Comparison of ENCODE assay signal across 16 mouse cellular contexts in the genomic region with DNA sequence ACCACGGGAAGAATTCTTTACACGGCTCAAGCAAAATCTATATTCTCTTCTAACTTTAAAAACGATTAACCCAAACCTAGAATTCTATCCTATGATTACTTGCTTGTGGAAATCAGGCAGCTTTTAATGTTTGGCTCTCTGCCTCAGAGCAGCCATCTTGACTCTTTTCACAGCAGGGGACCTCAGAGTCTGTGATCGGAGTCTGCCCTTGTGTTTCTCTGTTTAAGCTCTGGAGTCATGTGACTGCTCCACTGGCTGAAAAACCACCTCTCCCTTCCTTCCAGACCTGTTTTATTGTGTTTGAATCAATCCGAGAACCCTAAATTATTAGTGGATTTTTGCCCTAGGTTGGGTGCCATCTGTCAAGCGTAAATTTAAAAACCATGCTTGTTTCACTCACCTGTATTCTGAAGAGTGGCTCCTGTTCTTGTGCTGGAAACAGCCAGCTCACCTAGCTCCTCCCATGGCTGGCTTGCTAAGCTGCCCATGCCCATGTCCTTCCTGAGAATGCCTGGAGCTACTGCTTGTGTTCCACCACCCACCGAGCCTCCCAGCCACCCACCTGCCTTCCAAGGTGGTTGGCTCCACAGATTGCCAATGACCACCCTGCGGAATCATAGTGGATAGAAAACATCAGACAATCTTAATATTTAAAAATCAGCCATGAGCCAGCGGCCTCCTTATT.
"Had no signal": no experiment of that assay in that cellular context is flagged by ENCODE, and none has a peak within 500 bp of the region (broad histone marks: within the 10 kb centered on the region; RNA-seq: fewer than 3 reads in every experiment).

No protein-coding gene starts in this region.

- H3K9me3 ChIP-seq: lung, embryonic 15.5 days; midbrain, embryonic 13.5 days; midbrain, embryonic 15.5 days; neural tube, embryonic 12.5 days; stomach, embryonic 15.5 days had no signal

- H3K4me3 ChIP-seq: lung, embryonic 15.5 days; megakaryocyte, embryonic 14.5 days; midbrain, embryonic 13.5 days; midbrain, embryonic 15.5 days; neural tube, embryonic 12.5 days; stomach, embryonic 15.5 days had no signal

- H3K27ac ChIP-seq: lung, embryonic 15.5 days; macrophage; midbrain, embryonic 13.5 days; midbrain, embryonic 15.5 days; neural tube, embryonic 12.5 days; stomach, embryonic 15.5 days; stomach, postnatal 0 days had no signal

- H3K9ac ChIP-seq: liver, postnatal 0 days; lung, embryonic 15.5 days; midbrain, embryonic 13.5 days; midbrain, embryonic 15.5 days; neural tube, embryonic 12.5 days; stomach, embryonic 15.5 days had no signal

- DNase-seq: liver, postnatal 0 days; lung, adult 2 months; lung, postnatal 14 days; lung, postnatal 36 days; right cerebral cortex, postnatal 14 days; thymus, adult 2 months; thymus, postnatal 14 days; thymus, postnatal 36 days had no signal

- H3K36me3 ChIP-seq: lung, embryonic 15.5 days; midbrain, embryonic 13.5 days; midbrain, embryonic 15.5 days; neural tube, embryonic 12.5 days; stomach, embryonic 15.5 days had no signal

- H3K4me1 ChIP-seq: lung, embryonic 15.5 days; midbrain, embryonic 13.5 days; midbrain, embryonic 15.5 days; neural tube, embryonic 12.5 days; stomach, embryonic 15.5 days had no signal
